Comparison of ENCODE assay signal across 19 mouse cellular contexts in the genomic region with DNA sequence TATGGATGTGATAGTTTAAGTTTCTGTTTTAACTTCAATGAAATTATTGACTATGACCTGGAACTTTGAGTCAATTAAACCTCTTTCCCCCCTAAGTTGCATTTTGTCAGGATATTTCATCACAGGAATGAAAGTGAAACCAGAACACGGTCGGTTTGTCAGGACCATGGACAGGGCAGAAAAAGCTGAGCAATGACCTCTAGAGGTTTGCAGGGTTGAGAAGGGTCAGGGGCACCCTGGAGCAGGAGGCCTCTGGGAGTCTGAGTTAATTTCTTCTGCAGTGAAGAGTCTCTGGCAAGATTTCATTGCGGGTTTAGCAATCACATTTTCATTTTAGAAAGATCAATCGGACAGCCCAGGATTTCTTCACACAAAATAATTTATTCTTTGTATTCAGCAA.
DNase-seq lines count a peak whose midpoint lies in the region; TF ChIP-seq lines count a peak whose summit lies in the region.
"Had no signal": no experiment of that assay in that cellular context is flagged by ENCODE, and none has a peak within 500 bp of the region (broad histone marks: within the 10 kb centered on the region; RNA-seq: fewer than 3 reads in every experiment).

No protein-coding gene starts in this region.

- no peak for TF ChIP-seq POLR2A in kidney, adult 2 months (IDR thresholded peaks at IDR 0.05; ENCODE audit: low read depth, low read length)

- H3K36me3 ChIP-seq in kidney, adult 2 months (ENCODE audit: control insufficient read depth, insufficient read depth, low read length) = no peaks in the 10 kb centered on the region
- no peaks in the 10 kb centered on the region for H3K36me3 ChIP-seq in limb, embryonic 10.5 days
- H3K36me3 ChIP-seq: embryonic facial prominence, embryonic 13.5 days; liver, embryonic 12.5 days; midbrain, embryonic 13.5 days; stomach, embryonic 15.5 days had no signal

- H3K27me3 ChIP-seq in kidney, adult 2 months (replicated peaks; ENCODE audit: control insufficient read depth, insufficient read depth, low read length) = no peaks in the 10 kb centered on the region
- no peaks in the 10 kb centered on the region for H3K27me3 ChIP-seq in limb, embryonic 10.5 days (ENCODE audit: low read depth, poor library complexity, severe bottlenecking)
- H3K27me3 ChIP-seq: embryonic facial prominence, embryonic 13.5 days; liver, embryonic 12.5 days; midbrain, embryonic 13.5 days; stomach, embryonic 15.5 days had no signal

- 52% methylated on average over 4 of the region's 4 CpGs for WGBS in kidney, adult 2 months
- WGBS in limb, embryonic 10.5 days = 55% methylated on average over 4 of the region's 4 CpGs

- H3K4me3 ChIP-seq in kidney, adult 2 months (ENCODE audit: insufficient read depth, low read depth, low read length) = no peak overlapping the region
- no peak overlapping the region for H3K4me3 ChIP-seq in limb, embryonic 10.5 days
- H3K4me3 ChIP-seq: embryonic facial prominence, embryonic 13.5 days; liver, embryonic 12.5 days; midbrain, embryonic 13.5 days; myocyte; stomach, embryonic 15.5 days had no signal

- no peak overlapping the region for H3K27ac ChIP-seq in kidney, adult 2 months (ENCODE audit: insufficient read depth, low read depth, low read length)
- no peak overlapping the region for H3K27ac ChIP-seq in limb, embryonic 10.5 days
- H3K27ac ChIP-seq: embryonic facial prominence, embryonic 13.5 days; hindbrain, postnatal 0 days; liver, embryonic 12.5 days; midbrain, embryonic 13.5 days; stomach, embryonic 15.5 days had no signal

- H3K4me1 ChIP-seq in kidney, adult 2 months (ENCODE audit: control insufficient read depth, insufficient read depth, low read length) = no peaks in the 10 kb centered on the region
- H3K4me1 ChIP-seq in limb, embryonic 10.5 days = no peaks in the 10 kb centered on the region
- H3K4me1 ChIP-seq: embryonic facial prominence, embryonic 13.5 days; liver, embryonic 12.5 days; midbrain, embryonic 13.5 days; stomach, embryonic 15.5 days had no signal

- DNase-seq in kidney, postnatal 4 days = peak; percentile 27 to 32
- DNase-seq in kidney, adult 2 months = no peak
- DNase-seq in adrenal gland, postnatal 10 days = peak; percentile 59
- peak; percentile 46 to 56 for DNase-seq in adrenal gland, postnatal 36 days
- DNase-seq in limb, embryonic 10.5 days (ENCODE audit: low spot score) = peak; percentile 33
- DNase-seq in B cell, adult 2 months = no peak
- DNase-seq in cerebellum, postnatal 14 days = no peak
- DNase-seq: cerebellum, postnatal 10 days; gastrocnemius, postnatal 14 days; kidney, adult 8-10 months; layer of hippocampus, postnatal 36 days; left cerebral cortex, postnatal 4 days; spleen, adult 18-20 months had no signal

- no peaks in the 10 kb centered on the region for H3K9me3 ChIP-seq in limb, embryonic 10.5 days (replicated peaks)
- H3K9me3 ChIP-seq: embryonic facial prominence, embryonic 13.5 days; midbrain, embryonic 13.5 days; stomach, embryonic 15.5 days had no signal

- TF ChIP-seq CTCF in kidney, adult 2 months (conservative IDR thresholded peaks at IDR 0.05; ENCODE audit: insufficient read depth, insufficient read length, low read depth, low read length) = no peak

Comparison
In these comparisons a context has a peak if more than half of its experiments do, and no peak if none do; other contexts are left out.
1. DNase-seq: peak in kidney, postnatal 4 days (2 of 2), adrenal gland, postnatal 10 days (single experiment), adrenal gland, postnatal 36 days (2 of 2) and limb, embryonic 10.5 days (single experiment); none in kidney, adult 2 months (single experiment), B cell, adult 2 months (0 of 2) and cerebellum, postnatal 14 days (0 of 2).